Mouse (Mus musculus) erythroblast, embryonic 14.5 days (primary cell): ENCODE data around the gene Irf7. TPM values are rescaled to one million over a fixed set of nuclear protein-coding genes. Genes with fewer than 3 reads are reported as not detected.

Experiments used
- H3K27me3 ChIP-seq: 2 replicates; pipeline ENCODE4 v1.6.1; 2012; ENCODE audit warnings: inconsistent platforms; ENCODE audit not compliant: control insufficient read depth
- H3K36me3 ChIP-seq: 2 replicates; pipeline ENCODE4 v1.6.1; 2012; ENCODE audit warnings: mild to moderate bottlenecking, inconsistent platforms; ENCODE audit not compliant: control insufficient read depth
- H3K4me1 ChIP-seq: 2 replicates; pipeline ENCODE4 v1.6.1; 2012; ENCODE audit warnings: inconsistent platforms; ENCODE audit not compliant: control insufficient read depth
- H3K4me3 ChIP-seq: replicated peaks from 2 replicates; pipeline ENCODE3; 2012; ENCODE audit warnings: moderate library complexity, mild to moderate bottlenecking, inconsistent platforms
- H3K9me3 ChIP-seq: 2 replicates; pipeline ENCODE4 v1.6.1; 2012; ENCODE audit warnings: low read length, inconsistent platforms, mixed read lengths; ENCODE audit not compliant: control insufficient read depth
- GATA1 ChIP-seq: IDR thresholded peaks from 2 replicates; pipeline ENCODE4 v1.6.1; 2012; ENCODE audit warnings: low read length, inconsistent platforms, mixed read lengths
- TAL1 ChIP-seq: IDR thresholded peaks from 3 replicates; pipeline ENCODE4 v1.6.1; 2012; ENCODE audit warnings: low read length, inconsistent platforms, mixed read lengths
- polyA plus RNA-seq: library from polyadenylated mRNA; stranded (reverse); fragments of >175 nt; gene quantifications from 2 replicates; pipeline ENCODE4 v1.2.3, GENCODE M21; 2012

The Irf7 gene
- polyA plus RNA-seq, 1 experiment = 2.9 TPM

DNA sequence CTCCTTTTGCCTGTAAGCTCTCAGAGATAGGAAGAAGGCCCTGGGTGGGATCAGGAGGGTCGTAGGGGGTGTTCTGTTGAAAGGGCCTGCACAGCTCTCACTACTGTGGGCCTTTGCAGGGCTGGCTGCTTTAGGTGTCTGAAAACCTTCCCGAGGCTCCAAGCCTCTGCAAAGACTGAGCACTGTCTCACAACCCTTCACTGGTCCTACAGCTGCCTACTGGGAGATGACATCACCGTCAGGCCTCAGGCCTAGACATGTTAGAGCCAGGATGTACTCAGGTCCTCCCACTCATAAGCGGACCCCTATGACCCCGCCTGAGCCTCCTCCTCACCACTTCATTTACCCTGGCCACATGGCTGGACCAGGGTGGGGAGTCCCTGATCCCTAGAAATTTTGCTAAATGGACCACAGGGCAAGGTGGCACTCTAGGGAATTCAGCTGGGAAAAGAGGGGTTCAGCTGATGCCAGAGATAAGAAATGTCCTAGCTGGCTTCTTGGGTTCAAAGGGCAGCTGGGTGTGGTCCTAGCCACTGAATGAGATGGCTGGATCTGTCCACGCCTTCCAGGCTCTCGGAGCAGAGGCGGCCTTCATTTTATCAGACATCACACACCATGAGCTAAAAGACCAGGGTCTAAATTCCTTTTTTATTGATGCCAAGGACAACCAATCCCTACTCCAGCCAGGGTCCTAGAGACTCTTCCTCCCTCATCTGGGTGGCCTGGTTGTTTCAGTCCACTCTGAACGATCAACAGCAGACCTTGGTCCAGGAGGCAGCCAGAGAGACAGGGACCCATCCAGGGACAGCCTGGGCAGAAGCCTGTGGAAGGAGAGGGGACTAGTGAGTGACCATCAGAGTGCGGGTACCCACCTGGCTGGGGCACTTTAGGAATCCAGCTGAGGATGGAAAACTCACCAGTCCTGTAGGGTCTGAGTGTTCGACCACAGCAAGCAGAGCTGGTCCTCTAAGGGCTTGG lies 11.7 kb upstream of the Irf7 start:
- Histone ChIP-seq H3K4me1 (peaks cover 7% of the 10 kb centered on the region), H3K27me3 (peaks cover 48% of the 10 kb centered on the region), H3K9me3 (no peaks in the 10 kb centered on the region), H3K36me3 (no peaks in the 10 kb centered on the region), H3K4me3 (no peak overlapping the region)
- TF ChIP-seq GATA1 (no peak), TAL1 (no peak)

- Histone ChIP-seq H3K36me3 (no peaks in the 10 kb centered on the region), H3K27me3 (peaks cover 43% of the 10 kb centered on the region), H3K4me3 (no peak within 1 kb of the TSS), H3K9me3 (no peaks in the 10 kb centered on the region), H3K4me1 (peaks cover 7% of the 10 kb centered on the region)
- TF ChIP-seq TAL1 (no peak), GATA1 (no peak)
Observed at GRCm38 (mm10) chr7:141276546-141276945, 10.3 kb upstream of the Irf7 start, which contains the start of gene Cdhr5. Cdhr5 (minus strand) TSS chr7:141276786.

DNA sequence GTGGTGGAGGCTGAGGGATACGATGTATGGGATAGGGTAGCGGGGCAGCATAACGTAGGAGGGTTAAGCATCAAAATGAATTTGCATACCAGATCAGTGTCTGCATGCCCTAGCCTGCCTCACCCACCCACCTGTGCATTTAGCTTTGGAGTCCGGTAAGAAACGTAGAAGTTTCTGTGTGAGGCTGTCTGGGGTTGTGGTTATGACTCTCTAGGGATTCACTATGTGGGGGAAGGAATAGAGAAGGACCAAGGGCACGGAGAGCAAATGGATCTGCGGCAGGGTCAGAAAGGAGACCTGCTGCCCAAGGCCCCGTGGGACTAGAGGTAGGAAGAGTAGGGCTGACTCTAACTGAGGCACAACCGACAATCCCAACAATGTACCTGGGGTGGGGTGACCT lies 9.1 kb upstream of the Irf7 start:
- Histone ChIP-seq H3K4me3 (no peak overlapping the region), H3K9me3 (no peaks in the 10 kb centered on the region), H3K4me1 (peaks cover 7% of the 10 kb centered on the region), H3K27me3 (peaks cover 40% of the 10 kb centered on the region), H3K36me3 (no peaks in the 10 kb centered on the region)
- TF ChIP-seq TAL1 (no peak), GATA1 (no peak)

- TF ChIP-seq TAL1 (no peak), GATA1 (no peak)
- H3K27me3 ChIP-seq = peaks cover 36% of the 10 kb centered on the region
Observed at GRCm38 (mm10) chr7:141270631-141271030, 4.3 kb upstream of the Irf7 start.

GRCm38 (mm10) chr7:141269273-141269545 lies 2.9 kb upstream of the Irf7 start:
- Histone ChIP-seq H3K27me3 (peaks cover 36% of the 10 kb centered on the region), H3K4me1 (peaks cover 35% of the 10 kb centered on the region), H3K4me3 (peak overlapping the region; percentile 28), H3K36me3 (peaks cover 7% of the 10 kb centered on the region), H3K9me3 (no peaks in the 10 kb centered on the region)
- TF ChIP-seq GATA1 (no peak), TAL1 (no peak)

More at GRCm38 (mm10) chr7:141270631-141271030, 4.3 kb upstream of the Irf7 start:
- Histone ChIP-seq H3K36me3 (no peaks in the 10 kb centered on the region), H3K4me1 (peaks cover 20% of the 10 kb centered on the region), H3K4me3 (no peak overlapping the region), H3K9me3 (no peaks in the 10 kb centered on the region)

- Histone ChIP-seq H3K4me3 (peak overlapping the region; percentile 28), H3K27me3 (peaks cover 33% of the 10 kb centered on the region), H3K36me3 (peaks cover 12% of the 10 kb centered on the region), H3K4me1 (peaks cover 40% of the 10 kb centered on the region), H3K9me3 (no peaks in the 10 kb centered on the region)
- TF ChIP-seq GATA1 (no peak), TAL1 (no peak)
Observed at GRCm38 (mm10) chr7:141268466-141269272, 2.4 kb upstream of the Irf7 start.

GRCm38 (mm10) chr7:141265411-141265738 lies 906 bp downstream of the Irf7 start:
- Histone ChIP-seq H3K4me3 (peak overlapping the region; percentile 82), H3K4me1 (peaks cover 41% of the 10 kb centered on the region), H3K36me3 (peaks cover 45% of the 10 kb centered on the region), H3K27me3 (peaks cover 26% of the 10 kb centered on the region), H3K9me3 (no peaks in the 10 kb centered on the region)
- TF ChIP-seq GATA1 = no peak
- no peak for TF ChIP-seq TAL1

DNA sequence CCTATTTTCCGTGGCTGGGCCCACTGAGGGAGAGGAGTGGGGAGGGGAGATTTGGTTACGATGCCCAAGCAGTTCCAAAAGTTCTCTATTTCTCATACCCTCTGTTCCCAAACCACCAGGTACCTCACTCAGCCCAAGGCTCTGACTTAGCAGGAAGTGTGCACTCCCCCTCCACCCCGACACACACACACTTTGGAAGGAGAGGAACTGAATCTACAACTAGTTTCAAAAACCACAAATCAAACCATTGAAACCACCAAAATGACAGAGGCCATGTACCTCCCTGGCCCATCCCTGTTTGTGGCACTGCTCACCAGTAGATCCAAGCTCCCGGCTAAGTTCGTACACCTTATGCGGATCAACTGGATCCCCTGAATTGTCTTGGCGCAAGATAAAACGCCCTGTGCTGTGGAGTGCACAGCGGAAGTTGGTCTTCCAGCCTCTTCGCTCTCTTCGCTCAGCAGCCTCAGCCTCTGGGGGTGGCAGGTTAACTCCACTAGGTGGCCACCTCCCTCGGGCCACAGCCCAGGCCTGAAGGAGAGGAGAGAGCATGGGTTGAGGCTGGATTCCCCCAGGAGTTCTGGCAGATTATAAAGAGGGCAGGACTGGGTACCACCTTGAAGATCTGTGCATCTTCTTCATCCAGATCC lies 1.4 kb downstream of the Irf7 start:
- TF ChIP-seq GATA1 (no peak), TAL1 (no peak)
- Histone ChIP-seq H3K4me3 (peak overlapping the region; percentile 82), H3K36me3 (peaks cover 50% of the 10 kb centered on the region), H3K9me3 (no peaks in the 10 kb centered on the region), H3K27me3 (peaks cover 22% of the 10 kb centered on the region), H3K4me1 (peaks cover 41% of the 10 kb centered on the region)
